Mouse (Mus musculus): ENCODE results near the gene Golga7b. TPM values are rescaled to one million over a fixed set of nuclear protein-coding genes. Genes with fewer than 3 reads are reported as not detected.
A peak's percentile ranks its signal among the peaks of the same experiment; 100 is the strongest.

The Golga7b gene
- polyA plus RNA-seq, 1 experiment: not detected

- H3K4me3 ChIP-seq (ENCODE audit: insufficient read depth, low read length): no peak overlapping the region
- no peak overlapping the region for H3K27ac ChIP-seq (ENCODE audit: insufficient read depth, low read depth, low read length)
- no peak for TF ChIP-seq CTCF (IDR thresholded peaks at IDR 0.05; ENCODE audit: low read depth, low read length)
- no peak for TF ChIP-seq POLR2A (IDR thresholded peaks at IDR 0.05; ENCODE audit: borderline replicate concordance, low read depth, low read length)
- no peaks in the 10 kb centered on the region for H3K4me1 ChIP-seq (ENCODE audit: control insufficient read depth, insufficient read depth, low read length)
Observed at GRCm38 (mm10) chr19:42312191-42312590, 64.8 kb downstream of the Golga7b start.

GRCm38 (mm10) chr19:42315070-42315679, 67.8 kb downstream of the Golga7b start:
- Histone ChIP-seq H3K4me3 (ENCODE audit: insufficient read depth, low read length) (no peak overlapping the region), H3K4me1 (ENCODE audit: control insufficient read depth, insufficient read depth, low read length) (no peaks in the 10 kb centered on the region), H3K27ac (ENCODE audit: insufficient read depth, low read depth, low read length) (no peak overlapping the region)
- no peak for TF ChIP-seq CTCF (IDR thresholded peaks at IDR 0.05; ENCODE audit: low read depth, low read length)
- TF ChIP-seq POLR2A (IDR thresholded peaks at IDR 0.05; ENCODE audit: borderline replicate concordance, low read depth, low read length): no peak

GRCm38 (mm10) chr19:42315914-42316313, 68.5 kb downstream of the Golga7b start:
- no peak overlapping the region for H3K27ac ChIP-seq (ENCODE audit: insufficient read depth, low read depth, low read length)
- no peak overlapping the region for H3K4me3 ChIP-seq (ENCODE audit: insufficient read depth, low read length)
- TF ChIP-seq CTCF (IDR thresholded peaks at IDR 0.05; ENCODE audit: low read depth, low read length): peak; percentile 77
- no peak for TF ChIP-seq POLR2A (IDR thresholded peaks at IDR 0.05; ENCODE audit: borderline replicate concordance, low read depth, low read length)
- no peaks in the 10 kb centered on the region for H3K4me1 ChIP-seq (ENCODE audit: control insufficient read depth, insufficient read depth, low read length)

- Histone ChIP-seq H3K4me1 (ENCODE audit: control insufficient read depth, insufficient read depth, low read length) (no peaks in the 10 kb centered on the region), H3K27ac (ENCODE audit: insufficient read depth, low read depth, low read length) (no peak overlapping the region), H3K4me3 (ENCODE audit: insufficient read depth, low read length) (no peak overlapping the region)
- no peak for TF ChIP-seq POLR2A (IDR thresholded peaks at IDR 0.05; ENCODE audit: borderline replicate concordance, low read depth, low read length)
- no peak for TF ChIP-seq CTCF (IDR thresholded peaks at IDR 0.05; ENCODE audit: low read depth, low read length)
Observed at GRCm38 (mm10) chr19:42316525-42316924, 69.2 kb downstream of the Golga7b start.

- Histone ChIP-seq H3K4me3 (ENCODE audit: insufficient read depth, low read length) (no peak overlapping the region), H3K27ac (ENCODE audit: insufficient read depth, low read depth, low read length) (no peak overlapping the region)
- TF ChIP-seq POLR2A (IDR thresholded peaks at IDR 0.05; ENCODE audit: borderline replicate concordance, low read depth, low read length): no peak
- TF ChIP-seq CTCF (IDR thresholded peaks at IDR 0.05; ENCODE audit: low read depth, low read length): no peak
Observed at GRCm38 (mm10) chr19:42316998-42317397, 69.6 kb downstream of the Golga7b start.

GRCm38 (mm10) chr19:42317648-42318425, 70.5 kb downstream of the Golga7b start:
- no peak overlapping the region for H3K27ac ChIP-seq (ENCODE audit: insufficient read depth, low read depth, low read length)
- no peaks in the 10 kb centered on the region for H3K4me1 ChIP-seq (ENCODE audit: control insufficient read depth, insufficient read depth, low read length)
- TF ChIP-seq CTCF (IDR thresholded peaks at IDR 0.05; ENCODE audit: low read depth, low read length) (no peak), POLR2A (IDR thresholded peaks at IDR 0.05; ENCODE audit: borderline replicate concordance, low read depth, low read length) (no peak)
- no peak overlapping the region for H3K4me3 ChIP-seq (ENCODE audit: insufficient read depth, low read length)

More at GRCm38 (mm10) chr19:42316998-42317397, 69.6 kb downstream of the Golga7b start:
- H3K4me1 ChIP-seq (ENCODE audit: control insufficient read depth, insufficient read depth, low read length): no peaks in the 10 kb centered on the region

Other genes with a start within 250 kb of the Golga7b start
- not detected in 2 replicates for gene Ankrd2, start 211.6 kb upstream of the Golga7b start, polyA plus RNA-seq (2012; ENCODE audit: insufficient read depth, insufficient read length, missing spikeins)
- 1.9 and 2.3 TPM in 2 replicates for gene Hoga1, start 202.0 kb upstream of the Golga7b start, polyA plus RNA-seq (2012; ENCODE audit: insufficient read depth, insufficient read length, missing spikeins)
- 0.54 TPM in 1 of 2 replicates, not detected in the other for gene 4933411K16Rik, start 195.3 kb upstream of the Golga7b start, polyA plus RNA-seq (2012; ENCODE audit: insufficient read depth, insufficient read length, missing spikeins)
- gene Morn4, start 161.2 kb upstream of the Golga7b start, polyA plus RNA-seq (2012; ENCODE audit: insufficient read depth, insufficient read length, missing spikeins): 1.3 and 1.4 TPM in 2 replicates
- gene Pi4k2a, start 157.1 kb upstream of the Golga7b start, polyA plus RNA-seq (2012; ENCODE audit: insufficient read depth, insufficient read length, missing spikeins): 42.6 and 44.6 TPM in 2 replicates
- 16.9 and 21.3 TPM in 2 replicates for gene Avpi1, start 118.5 kb upstream of the Golga7b start, polyA plus RNA-seq (2012; ENCODE audit: insufficient read depth, insufficient read length, missing spikeins)
- gene Marveld1, start 100.2 kb upstream of the Golga7b start, polyA plus RNA-seq (2012; ENCODE audit: insufficient read depth, insufficient read length, missing spikeins): 32.4 TPM in 2 replicates
- gene Zfyve27, start 83.6 kb upstream of the Golga7b start, polyA plus RNA-seq (2012; ENCODE audit: insufficient read depth, insufficient read length, missing spikeins): 30.7 and 32.3 TPM in 2 replicates
- not detected in 2 replicates for gene Sfrp5, start 45.3 kb upstream of the Golga7b start, polyA plus RNA-seq (2012; ENCODE audit: insufficient read depth, insufficient read length, missing spikeins)
- not detected in 2 replicates for gene Crtac1, start 184.2 kb downstream of the Golga7b start, polyA plus RNA-seq (2012; ENCODE audit: insufficient read depth, insufficient read length, missing spikeins)